Mouse (Mus musculus) CH12.LX (cell line): ENCODE results near the gene Mettl23. TPM values are rescaled to one million over a fixed set of nuclear protein-coding genes. Genes with fewer than 3 reads are reported as not detected.

Experiments used
- DNase-seq: peaks from one replicate; pipeline ENCODE4 v3.0.0-alpha.2; 2013; ENCODE audit errors: extremely low read depth
- H3K27ac ChIP-seq: 2 replicates; pipeline ENCODE4 v1.5.1; 2012; ENCODE audit warnings: low read depth, mild to moderate bottlenecking, control low read depth, moderate library complexity; ENCODE audit not compliant: insufficient read depth
- H3K27me3 ChIP-seq: replicated peaks from 2 replicates; pipeline ENCODE3; 2012; ENCODE audit warnings: inconsistent platforms
- H3K36me3 ChIP-seq, 2 experiments: replicated peaks in 1 of 2; 2 replicates each; pipeline versions ENCODE3 to v1.6.1; 2012; ENCODE audit warnings: inconsistent platforms in 1 of 2, low read length in 1 of 2, mild to moderate bottlenecking in 1 of 2, mixed read lengths in 1 of 2, moderate library complexity in 1 of 2; ENCODE audit not compliant: control insufficient read depth in 1 of 2, insufficient read depth in 1 of 2
- H3K4me1 ChIP-seq, 2 experiments: 2 replicates each; pipeline ENCODE4 v1.6.1; 2012; ENCODE audit warnings: inconsistent platforms in 1 of 2, moderate library complexity in 1 of 2; ENCODE audit not compliant: insufficient read depth in 2 of 2, control insufficient read depth in 1 of 2
- H3K4me2 ChIP-seq: 2 replicates; pipeline ENCODE4 v1.6.1; 2012; ENCODE audit warnings: low read depth, mild to moderate bottlenecking, control low read depth; ENCODE audit not compliant: poor library complexity, insufficient read depth, severe bottlenecking
- H3K4me3 ChIP-seq, 3 experiments: fragments of 150-350 bp in 1 of 3; sonication (generic) in 1 of 3; replicated peaks in 1 of 3; 2 replicates each; pipeline versions ENCODE3 to v1.5.1; 2011 to 2012; ENCODE audit warnings: low read depth in 2 of 3, low read length in 2 of 3, mild to moderate bottlenecking in 2 of 3, moderate library complexity in 2 of 3, control low read depth in 1 of 3, improper control_type of control experiment in 1 of 3, inconsistent platforms in 1 of 3, mixed read lengths in 1 of 3; ENCODE audit not compliant: poor library complexity in 1 of 3
- H3K79me2 ChIP-seq: replicated peaks from 2 replicates; pipeline ENCODE4 v1.6.1; 2012; ENCODE audit warnings: mild to moderate bottlenecking, moderate library complexity; ENCODE audit not compliant: control insufficient read depth, poor library complexity, insufficient read depth, severe bottlenecking; ENCODE audit errors: extremely low read depth
- H3K9ac ChIP-seq: 2 replicates; pipeline ENCODE4 v1.6.1; 2012; ENCODE audit warnings: low read depth, mild to moderate bottlenecking, control low read depth, moderate library complexity; ENCODE audit not compliant: insufficient read depth
- H3K9me3 ChIP-seq: replicated peaks from 2 replicates; pipeline ENCODE3; 2012; ENCODE audit warnings: low read length, inconsistent platforms, mixed read lengths
- BHLHE40 ChIP-seq: IDR thresholded peaks from 2 replicates; pipeline ENCODE4 v1.6.1; 2011; ENCODE audit warnings: mild to moderate bottlenecking, low read depth, low read length, improper control_type of control experiment
- E2F4 ChIP-seq: IDR thresholded peaks from 2 replicates; pipeline ENCODE4 v1.6.1; 2011; ENCODE audit warnings: low read depth, low read length, improper control_type of control experiment; ENCODE audit not compliant: insufficient replicate concordance
- HCFC1 ChIP-seq: IDR thresholded peaks from 2 replicates; pipeline ENCODE4 v1.6.1; 2012; ENCODE audit warnings: low read depth, mild to moderate bottlenecking, inconsistent platforms, low read length, improper control_type of control experiment
- JUND ChIP-seq: conservative IDR thresholded peaks from 2 replicates; pipeline ENCODE4 v1.6.1; 2011; ENCODE audit warnings: low read depth, low read length, improper control_type of control experiment
- MAX ChIP-seq: IDR thresholded peaks from 2 replicates; pipeline ENCODE4 v1.6.1; 2011; ENCODE audit warnings: low read length, improper control_type of control experiment
- MAZ ChIP-seq: IDR thresholded peaks from 2 replicates; pipeline ENCODE4 v1.6.1; 2012; ENCODE audit warnings: low read depth, mild to moderate bottlenecking, inconsistent platforms, low read length, improper control_type of control experiment, moderate library complexity
- MEF2A ChIP-seq: IDR thresholded peaks from 2 replicates; pipeline ENCODE4 v1.6.1; 2014; ENCODE audit warnings: low read depth, mild to moderate bottlenecking, inconsistent platforms, low read length, improper control_type of control experiment, borderline replicate concordance
- MYC ChIP-seq: IDR thresholded peaks from 2 replicates; pipeline ENCODE4 v1.6.1; 2011; ENCODE audit warnings: low read depth, mild to moderate bottlenecking, improper control_type of control experiment, low read length
- NRF1 ChIP-seq: IDR thresholded peaks from 2 replicates; pipeline ENCODE4 v1.6.1; 2014; ENCODE audit warnings: low read depth, mild to moderate bottlenecking, inconsistent platforms, low read length, improper control_type of control experiment, moderate library complexity
- PAX5 ChIP-seq: IDR thresholded peaks from 2 replicates; pipeline ENCODE4 v1.6.1; 2012; ENCODE audit warnings: low read length, inconsistent platforms, mixed read lengths
- POLR2A ChIP-seq: IDR thresholded peaks from 2 replicates; pipeline ENCODE4 v1.6.1; 2011; ENCODE audit warnings: low read depth, mild to moderate bottlenecking, improper control_type of control experiment, low read length
- SMC3 ChIP-seq: IDR thresholded peaks from 2 replicates; pipeline ENCODE4 v1.6.1; 2011; ENCODE audit warnings: low read depth, low read length, improper control_type of control experiment
- UBTF ChIP-seq: IDR thresholded peaks from 2 replicates; pipeline ENCODE4 v1.6.1; 2012; ENCODE audit warnings: low read depth, mild to moderate bottlenecking, inconsistent platforms, low read length, improper control_type of control experiment, moderate library complexity
- USF1 ChIP-seq: IDR thresholded peaks from 2 replicates; pipeline ENCODE4 v1.6.1; 2014; ENCODE audit warnings: low read depth, mild to moderate bottlenecking, inconsistent platforms, low read length, improper control_type of control experiment
- ZKSCAN1 ChIP-seq: IDR thresholded peaks from 2 replicates; pipeline ENCODE4 v1.6.1; 2012; ENCODE audit warnings: low read depth, inconsistent platforms, low read length, improper control_type of control experiment, borderline replicate concordance
- ZMIZ1 ChIP-seq: IDR thresholded peaks from 2 replicates; pipeline ENCODE4 v1.6.1; 2012; ENCODE audit warnings: low read depth, mild to moderate bottlenecking, inconsistent platforms, low read length, improper control_type of control experiment
- ZNF384 ChIP-seq: IDR thresholded peaks from 2 replicates; pipeline ENCODE4 v1.6.1; 2012; ENCODE audit warnings: low read depth, low read length, improper control_type of control experiment, inconsistent platforms
- dilution Hi-C: fragments of 300-500 bp; cut with MboI; formaldehyde crosslinking; loops from 2 replicates; pipeline ENCODE4 v1.14.3; 2020; ENCODE audit warnings: low sequenced_read_pairs; ENCODE audit not compliant: extremely low pct_unique_long_range_greater_than_20kb, extremely low pct_ligation_motif_present
- in situ Hi-C: fragments of 300-500 bp; cut with MboI; formaldehyde crosslinking; loops from 3 replicates; pipeline ENCODE4 v1.14.3; 2019; ENCODE audit warnings: low sequenced_read_pairs, low pct_ligation_motif_present, low pct_unique_long_range_greater_than_20kb, mixed read lengths
- polyA plus RNA-seq: library from polyadenylated mRNA; unstranded; fragments of >175 nt; gene quantifications from 2 replicates; pipeline ENCODE4 v1.2.1, GENCODE M21; 2012; ENCODE audit warnings: low read depth; ENCODE audit not compliant: insufficient read length
- total RNA-seq, 2 experiments: library from RNA; depleted of rRNA; stranded (reverse); fragments of 300-350 nt in 1 of 2; fragments of >200 nt in 1 of 2; gene quantifications; 2 replicates each; pipeline ENCODE4 v1.2.3; 2012 to 2014

The Mettl23 gene
- total and polyA plus RNA-seq, 3 experiments = 44.5 to 64.9 (median 63.7) TPM

DNA sequence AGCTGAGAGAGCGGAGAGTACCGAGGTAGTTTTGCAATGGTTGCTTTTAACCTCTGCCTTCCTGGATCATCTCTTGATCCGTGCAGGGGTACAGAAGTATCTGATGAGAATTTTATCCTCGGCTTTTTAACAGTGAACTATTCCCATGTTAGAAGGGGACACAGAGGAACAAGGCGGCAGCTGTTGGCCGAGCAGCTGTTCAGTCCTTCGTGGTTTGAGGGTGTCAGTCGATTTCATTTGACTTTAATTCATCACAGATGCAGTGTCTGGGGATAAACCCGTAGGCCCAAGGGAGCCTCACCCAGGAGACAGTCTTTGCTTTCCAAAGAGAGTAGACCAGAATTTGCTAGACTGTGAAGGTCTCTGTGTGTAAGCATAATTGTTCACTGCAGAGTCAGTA lies 28.5 kb downstream of the Mettl23 start:
- Histone ChIP-seq H3K4me1 (peaks cover 9 to 50% of the 10 kb centered on the region in 2 experiments), H3K36me3 (peaks cover 36 to 57% of the 10 kb centered on the region in 2 experiments), H3K9ac (no peak overlapping the region), H3K4me3 (no peak overlapping the region), H3K9me3 (no peaks in the 10 kb centered on the region), H3K27ac (no peak overlapping the region), H3K27me3 (no peaks in the 10 kb centered on the region), H3K4me2 (no peak overlapping the region), H3K79me2 (no peaks in the 10 kb centered on the region)
- TF ChIP-seq BHLHE40 (no peak), SMC3 (no peak), JUND (no peak), ZKSCAN1 (no peak), NRF1 (no peak), PAX5 (no peak), ZNF384 (no peak), USF1 (no peak), MAX (no peak), MYC (no peak), MEF2A (no peak), MAZ (no peak), POLR2A (no peak)
- no peak for DNase-seq
- in situ Hi-C loops = no loop called here
- dilution Hi-C loops = no loop called here

DNA sequence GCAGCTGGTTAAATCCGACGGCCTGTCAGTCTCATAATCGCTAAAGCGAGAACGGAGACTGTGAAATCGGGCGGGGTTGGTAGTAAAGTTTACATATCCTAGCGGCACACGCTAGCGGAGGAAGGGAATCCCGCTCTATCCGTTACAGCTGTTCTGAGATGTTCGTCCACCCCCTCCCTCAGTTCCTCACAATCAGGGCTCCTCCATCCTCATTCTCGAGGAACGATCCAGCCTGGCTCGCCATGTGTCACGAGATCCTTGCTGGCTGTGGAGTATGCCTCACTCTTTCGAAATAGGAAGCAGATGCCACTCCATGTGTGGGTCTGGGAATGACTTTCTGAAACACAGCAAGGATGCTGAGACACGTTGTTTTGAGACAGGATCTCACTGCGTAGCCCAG lies 30.9 kb downstream of the Mettl23 start:
- Histone ChIP-seq H3K27me3 (no peaks in the 10 kb centered on the region), H3K36me3 (peaks cover 36 to 54% of the 10 kb centered on the region in 2 experiments), H3K4me1 (peaks cover 8 to 26% of the 10 kb centered on the region in 2 experiments), H3K9ac (no peak overlapping the region), H3K79me2 (no peaks in the 10 kb centered on the region), H3K4me3 (no peak overlapping the region), H3K9me3 (no peaks in the 10 kb centered on the region), H3K4me2 (no peak overlapping the region), H3K27ac (no peak overlapping the region)
- no peak for DNase-seq
- dilution Hi-C loops = no loop called here
- in situ Hi-C loops = no loop called here
- no peak for TF ChIP-seq HCFC1
- no peak for TF ChIP-seq PAX5
- TF ChIP-seq E2F4 = no peak
- TF ChIP-seq NRF1 = no peak

DNA sequence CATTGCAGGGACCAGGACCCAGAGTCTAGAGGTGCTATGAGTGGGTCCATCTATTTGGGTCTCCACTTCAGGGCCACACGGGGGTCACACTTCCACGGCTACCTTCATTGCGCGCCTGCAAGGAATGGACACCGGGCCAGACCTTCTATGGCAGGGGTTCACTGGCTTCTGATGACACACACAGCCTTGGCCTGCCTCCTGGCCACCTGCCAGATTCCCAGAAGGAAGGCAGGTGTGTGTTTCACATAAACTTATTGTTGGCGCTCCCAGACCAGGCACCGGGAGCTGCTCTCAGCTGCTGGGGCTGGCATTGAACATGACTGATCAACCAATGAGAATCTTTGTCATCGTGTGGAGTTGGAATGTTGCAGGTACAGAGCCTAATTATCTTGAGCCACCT lies 35.4 kb downstream of the Mettl23 start:
- H3K9ac ChIP-seq = no peak overlapping the region
- DNase-seq = no peak
- H3K4me2 ChIP-seq = no peak overlapping the region
- peaks cover 13 to 18% of the 10 kb centered on the region in 2 experiments for H3K36me3 ChIP-seq
- dilution Hi-C loops (no loop called here), in situ Hi-C loops (no loop called here)
- H3K9me3 ChIP-seq = no peaks in the 10 kb centered on the region
- no peak overlapping the region for H3K27ac ChIP-seq
- no peaks in the 10 kb centered on the region for H3K79me2 ChIP-seq
- no peaks in the 10 kb centered on the region for H3K27me3 ChIP-seq
- TF ChIP-seq MAZ (no peak), E2F4 (no peak), UBTF (no peak), ZMIZ1 (no peak)
- H3K4me1 ChIP-seq = no peaks in the 10 kb centered on the region
- no peak overlapping the region for H3K4me3 ChIP-seq
